Mouse (Mus musculus) lung, postnatal 25 days (tissue): ENCODE measurements around the gene Mrps18b.

Experiments used
- DNase-seq: peaks from one replicate; pipeline ENCODE4 v3.0.0; 2022; ENCODE audit warnings: low spot score

Gene Mrps18b

DNA sequence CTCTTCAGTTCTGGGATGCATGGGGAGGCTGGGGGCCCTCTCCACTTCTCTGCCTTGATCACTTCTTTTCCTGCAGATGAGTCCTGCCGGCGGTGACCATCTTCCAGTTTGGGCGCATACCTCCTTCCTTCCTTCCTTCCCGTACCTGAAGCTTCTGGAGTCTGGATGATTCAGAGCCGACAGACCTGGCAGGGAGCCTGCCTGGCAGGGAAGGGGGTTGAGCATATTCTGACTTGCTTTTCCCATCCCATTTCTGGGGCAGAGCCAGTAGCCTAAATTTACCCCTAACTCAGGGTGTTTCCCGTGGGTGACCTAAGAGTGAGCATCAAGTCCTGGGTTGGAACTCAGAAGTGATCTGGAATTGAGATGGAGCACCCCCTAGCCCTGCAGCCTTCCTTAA is 41.5 kb downstream of the Mrps18b start:
- no peak for DNase-seq

DNA sequence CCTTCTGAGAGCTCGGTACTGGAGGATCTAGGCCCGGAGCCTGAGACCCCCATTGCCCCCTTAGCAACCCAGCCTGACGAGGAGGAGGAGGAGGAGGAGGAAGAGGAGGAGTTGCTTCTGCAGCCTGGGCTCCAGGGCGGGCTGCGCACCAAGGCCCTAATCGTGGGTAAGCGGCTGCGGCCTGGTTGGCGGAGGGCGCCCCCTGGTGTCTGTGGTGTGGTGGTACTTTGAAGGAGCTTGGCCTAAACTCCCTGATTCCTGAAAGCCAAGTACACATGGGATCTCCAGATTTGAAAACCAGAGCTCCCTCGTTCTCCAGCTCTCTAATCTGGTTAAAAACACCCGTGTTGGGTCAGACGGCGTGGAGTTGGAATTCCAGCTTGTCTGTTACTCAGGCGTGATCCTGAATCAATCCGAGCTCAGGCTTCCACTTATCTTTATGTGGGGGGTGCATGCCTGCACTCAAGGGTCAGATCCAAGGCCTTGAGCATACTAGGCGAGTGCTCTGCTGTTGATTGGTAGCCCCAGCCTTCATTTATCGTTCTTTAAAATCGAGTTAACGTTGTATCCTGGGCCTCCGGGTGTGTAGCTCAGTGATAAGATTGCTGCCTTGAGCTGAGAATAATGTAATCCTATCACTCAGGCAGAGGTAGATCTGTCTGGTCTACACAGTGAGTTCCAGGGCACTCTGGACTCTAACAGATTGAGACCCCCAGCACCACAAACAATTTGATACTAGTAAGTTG is 42.2 kb downstream of the Mrps18b start:
- DNase-seq: peak; percentile 88

DNA sequence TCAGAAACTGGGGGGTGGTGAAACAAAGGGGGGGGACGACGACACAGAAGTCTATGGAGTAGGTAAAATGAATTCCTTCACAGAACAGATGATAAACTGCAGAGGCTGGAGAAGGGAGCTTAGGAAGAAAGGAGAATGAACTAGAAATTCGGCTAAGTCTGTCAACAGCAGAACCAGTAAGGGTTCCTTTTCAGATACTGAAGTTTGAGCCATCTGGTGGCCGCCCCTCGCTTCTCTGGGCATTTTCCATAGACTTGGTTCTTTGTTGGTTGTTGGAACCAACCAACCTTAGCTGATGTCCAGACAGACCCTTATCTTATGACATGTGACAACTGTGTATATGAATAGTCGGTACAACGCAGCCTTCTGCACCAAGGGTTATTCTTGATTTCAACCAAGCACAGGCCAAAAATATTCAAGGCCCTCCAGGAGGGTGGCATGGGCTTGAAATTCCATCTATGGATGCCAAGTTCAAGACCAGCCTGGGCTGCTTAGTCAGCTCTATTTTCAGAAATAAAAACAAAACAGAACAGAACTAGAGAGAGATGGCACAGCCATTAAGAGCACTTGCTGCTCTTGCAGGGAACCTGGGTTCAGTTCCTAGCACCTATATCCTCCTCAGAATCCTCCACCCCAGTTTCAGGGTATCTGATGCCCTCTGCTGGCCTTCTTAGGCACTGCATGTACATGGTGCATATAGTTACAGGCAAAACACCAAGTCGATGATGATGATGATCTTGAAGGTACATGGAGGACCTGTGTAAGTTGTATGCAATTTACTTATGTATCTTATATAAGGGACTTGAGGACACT is 45.1 kb downstream of the Mrps18b start:
- peak; percentile 23 for DNase-seq

DNA sequence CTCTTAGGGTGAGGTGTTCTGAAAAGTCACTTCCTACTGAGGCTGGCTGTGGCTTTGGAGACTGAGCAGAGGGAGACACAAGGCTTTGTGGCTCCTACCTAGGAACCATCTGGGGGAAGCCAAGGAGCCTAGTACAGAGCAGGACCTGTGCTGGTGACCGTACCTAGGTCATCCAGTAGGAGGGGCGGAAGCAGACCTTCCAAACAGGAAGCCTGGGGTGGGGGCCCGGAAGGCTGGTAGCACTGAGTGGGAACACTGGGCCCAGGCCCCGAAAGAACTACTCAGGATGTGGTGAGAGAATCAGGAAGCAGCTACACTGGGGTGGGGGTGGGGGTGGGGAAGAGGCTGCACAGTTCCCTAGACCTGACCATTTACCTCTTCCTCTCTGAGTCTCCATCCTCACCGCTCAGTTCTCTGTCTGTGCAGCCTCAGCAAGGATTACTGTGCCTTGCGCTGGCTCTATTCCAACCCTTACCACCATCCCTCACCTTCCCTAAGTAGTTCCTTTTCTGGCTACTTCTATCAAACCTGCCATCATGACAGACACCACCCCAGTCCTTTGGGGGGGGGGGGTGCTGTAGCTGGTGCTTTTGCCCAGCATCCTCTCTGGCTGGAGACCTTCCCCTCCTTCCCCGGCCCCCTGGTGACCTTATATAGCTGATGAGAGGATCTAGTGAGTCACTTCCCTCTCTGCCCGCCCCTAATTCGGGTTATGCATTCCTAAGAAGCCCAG is 45.9 kb downstream of the Mrps18b start:
- peak; percentile 89 for DNase-seq

DNA sequence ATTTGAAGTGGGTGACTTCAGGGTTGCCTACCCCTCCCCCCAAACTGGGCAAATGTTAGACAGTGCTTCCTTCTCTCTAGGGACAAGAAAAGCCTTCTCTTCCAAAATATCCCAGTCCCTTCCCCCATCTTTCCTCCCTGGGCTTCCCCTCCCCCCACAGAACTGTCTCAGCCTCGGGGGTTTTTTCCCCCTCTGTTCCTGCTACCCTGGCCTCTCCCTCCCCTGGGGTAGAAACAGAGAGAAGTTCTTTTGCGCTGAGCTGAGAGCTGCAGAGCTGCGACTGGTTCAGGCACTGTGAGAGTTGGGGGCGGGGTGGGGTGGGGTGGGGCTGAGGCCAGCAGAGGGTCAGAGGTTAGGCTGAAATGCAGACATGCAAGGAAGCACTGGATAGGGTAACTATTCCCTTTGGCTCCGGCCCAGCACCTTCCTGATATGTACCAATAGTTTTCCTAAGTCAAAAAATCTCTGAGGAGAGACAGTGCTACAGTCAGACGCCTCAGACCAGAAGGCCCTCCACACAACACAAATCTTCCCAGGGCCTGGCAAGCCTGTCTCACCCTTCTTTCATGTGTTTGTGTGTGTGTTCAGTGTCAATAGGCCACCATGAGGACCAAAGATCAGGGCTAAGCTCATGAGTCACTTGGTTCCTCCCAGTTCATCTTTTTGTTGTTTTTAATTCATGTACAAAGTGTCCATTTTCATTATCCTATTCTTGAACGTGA is 46.7 kb downstream of the Mrps18b start:
- peak; percentile 42 for DNase-seq

DNA sequence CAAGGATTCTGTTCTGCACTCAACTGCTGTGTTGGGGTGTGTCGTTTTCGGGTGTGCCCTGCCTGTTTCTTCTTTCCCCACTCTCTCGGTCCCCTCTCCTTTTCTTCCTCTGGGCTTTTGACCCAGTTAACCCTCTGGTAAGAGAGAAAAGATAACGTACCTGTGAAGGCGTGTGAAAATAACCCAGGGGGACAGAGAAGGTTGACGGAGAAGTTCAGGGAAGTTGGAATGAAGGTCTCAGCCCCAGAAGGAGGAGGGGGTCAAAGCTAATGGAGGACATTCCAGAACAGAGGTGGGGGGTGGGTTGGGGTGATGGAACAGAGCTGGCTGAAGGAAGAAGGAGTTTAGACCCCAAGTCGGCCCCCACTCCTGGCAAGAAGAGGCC is 47.2 kb downstream of the Mrps18b start:
- no peak for DNase-seq

DNA sequence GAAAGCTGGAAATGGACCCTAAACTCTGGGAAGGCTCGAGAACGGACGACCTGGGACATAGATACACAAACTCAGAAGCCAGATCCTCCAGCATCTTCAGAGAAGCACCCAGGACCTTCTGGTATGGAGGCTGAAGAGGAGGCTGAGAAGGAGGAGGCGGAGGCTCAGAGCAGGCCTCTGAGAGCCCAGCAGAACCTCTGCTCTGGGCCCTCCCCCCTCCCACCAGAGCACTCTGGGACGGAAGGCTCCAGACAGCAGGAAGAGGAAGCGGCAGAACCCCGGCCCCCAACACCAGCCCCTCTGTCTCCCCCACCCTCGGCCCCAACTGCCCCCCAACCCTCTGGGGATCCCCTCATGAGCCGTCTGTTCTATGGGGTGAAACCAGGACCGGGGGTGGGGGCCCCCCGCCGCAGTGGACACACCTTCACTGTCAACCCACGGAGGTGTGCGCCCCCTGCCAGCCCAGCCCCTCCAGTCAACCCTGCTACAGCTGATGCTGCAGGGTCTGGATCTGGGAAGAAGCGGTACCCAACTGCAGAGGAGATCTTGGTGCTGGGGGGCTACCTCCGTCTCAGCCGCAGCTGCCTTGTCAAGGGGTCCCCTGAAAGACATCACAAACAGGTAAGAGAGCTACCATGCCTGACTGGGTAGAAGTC is 47.9 kb downstream of the Mrps18b start:
- DNase-seq: peak; percentile 70

DNA sequence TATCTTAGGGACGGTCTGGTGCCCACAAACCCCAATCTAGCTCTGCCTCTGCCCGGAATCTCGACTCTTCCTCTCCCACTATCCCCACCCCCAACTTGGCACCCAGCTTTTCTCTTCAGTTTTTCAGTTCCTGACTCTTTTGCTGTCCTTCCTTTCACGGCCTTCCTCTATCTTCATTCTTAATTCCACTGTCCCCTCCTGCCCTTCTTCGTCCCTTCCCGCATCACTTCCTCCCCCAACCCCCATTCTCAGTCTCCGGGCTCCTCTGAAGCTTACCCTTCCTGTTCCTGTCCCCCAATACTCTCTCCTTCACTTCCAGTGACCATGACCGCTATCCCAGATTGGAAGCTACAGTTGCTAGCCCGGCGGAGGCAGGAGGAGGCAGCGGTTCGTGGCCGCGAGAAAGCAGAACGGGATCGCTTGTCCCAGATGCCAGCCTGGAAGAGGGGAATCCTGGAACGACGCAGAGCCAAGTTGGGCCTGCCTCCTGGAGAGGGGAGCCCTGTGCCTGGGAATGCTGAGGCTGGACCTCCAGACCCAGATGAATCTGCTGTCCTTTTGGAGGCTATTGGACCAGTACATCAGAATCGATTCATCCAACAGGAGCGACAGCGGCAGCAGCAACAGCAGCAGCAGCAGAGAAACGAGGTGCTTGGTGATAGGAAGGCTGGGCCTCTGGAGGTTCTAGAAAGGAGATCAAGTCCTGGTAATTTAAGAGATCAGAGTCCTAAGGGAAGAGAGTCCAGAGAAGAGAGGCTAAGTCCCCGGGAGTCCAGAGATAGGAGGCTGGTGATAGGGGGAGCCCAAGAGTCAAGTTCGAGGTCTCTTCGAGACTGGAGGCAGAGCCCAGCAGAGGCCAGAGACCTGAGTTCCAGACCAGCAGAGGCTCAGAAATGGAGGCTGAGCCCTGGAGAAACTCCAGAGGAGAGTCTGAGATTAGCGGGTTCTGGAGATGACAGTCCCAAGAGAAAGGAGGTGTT is 49.0 kb downstream of the Mrps18b start:
- peak; percentile 71 for DNase-seq

DNA sequence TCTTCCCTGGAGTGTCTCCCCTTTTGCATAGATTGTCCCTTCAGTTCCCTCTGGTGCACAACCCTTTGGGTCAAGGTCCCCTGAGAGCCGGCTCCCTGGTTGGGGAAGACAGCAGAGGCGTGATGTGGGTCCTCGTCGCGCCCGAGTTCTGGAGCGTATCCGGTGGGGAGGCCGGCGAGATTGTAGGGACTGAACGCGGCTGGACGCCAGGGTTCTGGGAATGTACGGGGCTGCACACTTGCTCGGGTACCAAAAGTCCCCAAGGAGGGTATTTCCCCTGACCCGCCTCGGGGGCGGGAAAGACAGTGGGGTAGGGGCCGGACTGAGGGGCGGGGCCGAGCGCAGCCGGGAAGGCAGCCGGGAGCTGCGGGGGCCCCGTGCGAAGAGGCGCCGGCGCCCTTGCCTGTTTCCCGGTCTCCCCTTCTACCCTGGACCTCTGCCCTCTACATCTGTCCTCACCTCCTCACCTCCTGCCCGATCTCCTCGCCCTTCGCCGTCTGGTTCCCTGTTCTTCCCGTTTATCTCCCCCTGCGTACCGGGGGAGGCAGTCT is 49.8 kb downstream of the Mrps18b start:
- DNase-seq: peak; percentile 65

DNA sequence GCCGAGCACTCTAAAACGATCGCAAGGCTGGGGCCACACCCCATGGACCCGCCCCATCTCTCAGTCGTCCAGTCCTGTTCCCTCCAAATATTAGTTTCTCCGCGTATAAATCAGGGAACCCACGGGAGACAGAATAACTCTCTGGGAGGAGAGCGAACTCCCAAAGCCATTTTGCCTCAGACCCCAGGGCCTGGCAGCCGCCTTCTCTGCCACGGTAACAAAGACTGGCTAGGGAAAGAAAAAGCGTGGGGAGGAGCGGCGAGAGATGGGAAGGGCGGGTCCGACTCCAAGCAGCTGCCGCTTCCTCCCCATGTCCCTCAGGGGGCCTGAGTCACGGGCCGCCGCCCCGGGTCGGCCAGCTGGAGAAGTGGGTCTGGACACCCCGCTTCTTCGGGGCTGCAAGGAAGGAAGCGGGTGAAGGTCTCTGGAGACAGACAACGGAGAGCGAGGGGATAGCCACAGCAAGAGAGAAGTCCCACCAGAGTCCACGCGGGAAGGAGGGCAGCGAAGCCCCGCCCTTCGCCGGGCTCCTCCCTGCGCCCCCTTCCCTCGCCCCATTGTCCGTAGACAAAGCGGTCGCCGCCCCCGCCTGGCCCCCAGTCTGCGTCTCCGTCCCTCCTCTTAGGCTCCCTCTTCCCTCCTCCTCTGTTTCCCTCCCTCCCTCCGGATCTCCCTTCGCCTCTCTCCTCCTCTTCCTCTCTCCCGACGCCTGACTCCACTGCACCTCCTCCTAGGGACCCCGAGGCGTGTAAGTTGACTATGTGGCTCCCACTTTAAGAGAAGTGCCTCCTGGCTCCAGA is 50.5 kb downstream of the Mrps18b start, which contains the start of gene Ppp1r18:
Ppp1r18 (plus strand) TSS at position 113 of the 800 bp plus-strand sequence.
- DNase-seq: peak; percentile 69

DNA sequence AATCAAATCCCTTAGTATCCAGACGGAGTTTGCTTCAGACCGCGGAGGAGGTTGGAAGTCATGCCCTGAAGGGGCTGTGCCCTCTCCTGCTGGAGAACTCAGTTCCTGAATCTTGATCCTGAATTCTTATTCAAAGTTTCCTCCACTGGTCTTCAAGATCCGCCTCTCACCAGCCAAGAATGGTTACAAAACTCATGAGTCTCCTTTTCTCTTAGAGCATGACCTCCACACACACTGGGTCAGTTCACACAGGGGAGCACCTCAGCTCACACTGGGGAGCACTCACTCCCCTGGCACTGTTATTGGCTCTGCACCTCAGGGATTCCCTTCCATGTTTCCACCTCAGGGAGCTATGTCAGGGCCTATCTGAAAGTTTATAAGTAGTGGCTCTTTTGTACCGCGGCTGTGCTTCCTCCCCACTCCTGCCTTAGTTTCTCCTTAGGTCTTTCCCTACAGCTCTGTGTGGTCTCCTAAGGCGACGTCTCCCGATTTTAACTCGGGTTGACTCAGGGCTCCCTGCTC is 51.3 kb downstream of the Mrps18b start:
- peak; percentile 2 for DNase-seq

DNA sequence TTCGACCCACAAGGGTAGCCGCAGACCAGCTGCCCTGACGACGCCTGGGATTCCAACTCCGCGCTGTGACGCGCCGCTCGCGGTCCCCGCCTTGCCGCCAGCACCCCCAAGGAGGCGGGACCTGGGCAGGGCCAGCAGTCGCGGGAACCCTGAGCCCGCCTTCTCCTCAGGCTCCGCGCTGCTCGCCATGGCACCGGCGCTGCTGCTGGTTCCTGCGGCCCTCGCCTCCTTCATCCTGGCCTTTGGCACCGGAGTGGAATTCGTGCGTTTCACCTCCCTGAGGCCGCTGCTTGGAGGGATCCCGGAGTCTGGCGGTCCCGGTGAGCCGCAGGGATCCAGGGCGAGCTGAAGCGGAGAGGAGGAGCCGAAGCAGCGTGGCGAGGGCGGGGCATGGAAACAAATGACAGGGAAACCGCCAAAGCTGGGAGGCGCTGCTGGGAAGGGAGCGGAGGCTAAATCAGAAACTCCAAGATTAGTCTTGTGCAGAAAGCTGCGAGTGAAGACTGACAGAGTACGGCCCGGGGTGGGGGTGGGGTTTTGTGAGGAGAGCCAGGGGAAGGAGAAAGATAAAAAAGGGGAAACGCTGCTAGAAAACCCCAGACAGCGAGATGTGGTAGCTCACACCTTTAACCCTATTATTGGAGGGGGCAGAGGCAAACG is 54.9 kb downstream of the Mrps18b start, which contains the start of gene Nrm:
Nrm (plus strand) TSS at position 121 of the 660 bp plus-strand sequence.
- peak; percentile 93 for DNase-seq

DNA sequence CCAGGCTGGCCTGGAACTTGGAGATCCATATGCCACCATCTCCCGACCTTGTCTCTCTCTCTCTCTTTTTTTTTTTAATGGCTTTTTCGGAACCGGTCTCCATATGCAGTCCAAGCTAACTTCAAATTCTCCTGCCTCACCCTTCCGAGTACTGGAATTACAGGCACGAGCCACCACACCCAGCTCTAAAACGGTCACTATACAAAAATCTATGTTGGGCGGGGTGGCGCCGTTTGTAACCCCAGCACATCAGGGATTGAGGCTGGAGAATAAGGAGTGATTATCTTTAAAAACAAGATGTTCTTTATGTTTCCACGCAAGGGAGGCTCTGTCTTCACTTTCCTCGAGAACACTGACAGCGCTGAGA is 55.4 kb downstream of the Mrps18b start:
- DNase-seq: no peak
